Mouse (Mus musculus): Measurements from ENCODE around the gene Simc1. TPM values are rescaled to one million over a fixed set of nuclear protein-coding genes. Genes with fewer than 3 reads are reported as not detected.
A peak's percentile ranks its signal among the peaks of the same experiment; 100 is the strongest.

Simc1 gene
- polyA plus RNA-seq, 1 experiment: 3.2 TPM

DNA sequence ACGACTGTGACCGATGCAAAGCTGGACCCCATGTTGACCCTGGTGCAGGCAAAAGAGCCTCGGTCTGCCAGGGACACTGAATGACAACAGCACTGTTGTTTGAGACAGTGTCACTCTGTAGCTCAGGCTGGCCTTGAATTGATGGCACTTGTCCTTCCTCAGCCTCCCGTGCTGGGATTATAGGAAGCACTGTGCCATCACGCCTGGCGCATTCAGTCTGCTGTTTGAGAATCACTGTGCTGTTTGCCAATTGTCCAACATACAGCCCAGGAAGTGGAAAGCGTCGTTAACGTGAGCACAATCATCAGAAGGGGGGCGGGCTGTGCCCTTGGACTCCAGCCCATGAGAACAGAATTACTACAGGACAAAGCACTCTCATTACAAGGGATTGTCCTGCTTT, 78.5 kb downstream of the Simc1 start:
- Histone ChIP-seq H3K4me1 (ENCODE audit: control insufficient read depth, insufficient read depth, low read length) (peaks cover 3% of the 10 kb centered on the region), H3K4me3 (replicated peaks; ENCODE audit: control insufficient read depth, low read depth, low read length) (no peak overlapping the region), H3K27ac (ENCODE audit: control insufficient read depth, insufficient read depth, low read depth, low read length, poor library complexity) (no peak overlapping the region)
- 78% methylated on average over 10 of the region's 10 CpGs for whole genome bisulfite sequencing
- TF ChIP-seq POLR2A (IDR thresholded peaks at IDR 0.05; ENCODE audit: borderline replicate concordance, control insufficient read depth, low read depth, low read length) (no peak), CTCF (IDR thresholded peaks at IDR 0.05; ENCODE audit: control insufficient read depth, insufficient read depth, low read length) (no peak)

DNA sequence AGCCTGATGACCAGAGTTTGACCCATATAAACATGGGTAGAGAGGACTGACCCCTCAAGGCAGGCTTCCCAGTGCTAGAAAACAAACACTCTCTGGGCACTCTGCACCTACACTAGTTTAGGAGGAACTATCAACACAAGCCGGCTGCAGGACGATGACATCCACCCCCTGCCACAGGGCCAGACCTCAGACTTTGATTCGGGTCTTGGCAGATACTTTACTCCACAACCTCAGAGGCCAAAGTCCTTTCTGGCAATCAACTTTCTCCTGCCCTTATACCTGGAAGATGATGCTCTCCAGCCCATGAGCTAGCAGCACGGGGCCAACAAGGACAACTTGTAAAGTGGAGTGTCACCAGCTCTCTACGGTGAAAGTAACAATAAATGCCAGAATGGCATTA, 79.3 kb downstream of the Simc1 start:
- Histone ChIP-seq H3K27ac (ENCODE audit: control insufficient read depth, insufficient read depth, low read depth, low read length, poor library complexity) (no peak overlapping the region), H3K4me3 (replicated peaks; ENCODE audit: control insufficient read depth, low read depth, low read length) (no peak overlapping the region), H3K4me1 (ENCODE audit: control insufficient read depth, insufficient read depth, low read length) (peaks cover 2% of the 10 kb centered on the region; the same call in 1 of the 2 replicates)
- WGBS: 85% methylated on average over 5 of the region's 5 CpGs
- no peak for TF ChIP-seq CTCF (IDR thresholded peaks at IDR 0.05; ENCODE audit: control insufficient read depth, insufficient read depth, low read length)

DNA sequence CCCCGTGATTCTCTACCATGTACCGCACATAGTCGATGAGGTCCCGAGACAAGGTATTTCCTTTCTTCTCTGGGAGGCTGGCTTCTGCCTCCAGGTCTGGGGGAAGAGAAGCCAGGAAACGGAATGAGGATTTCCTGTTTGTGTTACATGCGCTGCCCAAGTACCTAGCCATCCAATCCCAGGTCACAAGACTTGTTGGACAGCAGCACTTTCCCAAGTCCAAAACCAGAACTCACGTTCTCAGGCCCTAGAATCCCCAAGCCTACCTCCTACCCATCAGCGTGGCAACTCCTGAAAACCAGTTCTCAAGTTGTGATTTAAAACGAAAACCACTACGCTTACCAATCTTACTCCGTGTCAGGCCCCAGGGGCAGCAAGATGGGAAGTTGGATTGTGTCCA, 82.3 kb downstream of the Simc1 start:
- Histone ChIP-seq H3K27ac (ENCODE audit: control insufficient read depth, insufficient read depth, low read depth, low read length, poor library complexity) (no peak overlapping the region), H3K4me3 (replicated peaks; ENCODE audit: control insufficient read depth, low read depth, low read length) (no peak overlapping the region), H3K4me1 (ENCODE audit: control insufficient read depth, insufficient read depth, low read length) (no peaks in the 10 kb centered on the region; the same call in 1 of the 2 replicates)
- 67% methylated on average over 11 of the region's 11 CpGs for WGBS
- no peak for TF ChIP-seq POLR2A (IDR thresholded peaks at IDR 0.05; ENCODE audit: borderline replicate concordance, control insufficient read depth, low read depth, low read length)

DNA sequence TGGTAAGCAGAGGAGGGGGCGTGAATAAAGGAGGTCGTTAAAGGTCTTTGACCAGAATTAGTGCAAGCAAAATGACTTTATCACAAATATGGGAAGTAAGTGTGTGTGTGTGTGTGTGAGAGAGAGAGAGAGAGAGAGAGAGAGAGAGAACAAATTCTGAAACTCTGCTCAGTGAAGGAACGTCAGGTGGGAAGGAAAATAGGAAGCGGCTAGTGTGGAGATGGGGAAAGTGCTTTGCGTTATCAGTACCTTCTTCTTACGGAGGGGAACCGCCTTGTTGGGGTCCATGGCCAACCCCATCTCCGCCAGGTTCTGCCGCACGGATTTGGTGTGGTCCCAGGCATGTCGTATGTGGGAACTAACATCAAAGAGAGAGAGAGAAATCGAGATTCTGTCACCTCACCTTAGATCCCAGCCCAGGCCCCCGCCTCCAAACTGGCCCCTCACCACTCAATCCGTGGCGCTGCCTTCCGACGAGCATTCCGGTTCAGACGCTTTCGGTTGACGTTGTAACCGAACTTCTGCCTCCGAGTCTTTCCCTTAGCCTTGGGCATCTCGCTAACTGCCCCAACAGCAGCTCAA, 85.9 kb downstream of the Simc1 start:
- TF ChIP-seq POLR2A (IDR thresholded peaks at IDR 0.05; ENCODE audit: borderline replicate concordance, control insufficient read depth, low read depth, low read length) (no peak), CTCF (IDR thresholded peaks at IDR 0.05; ENCODE audit: control insufficient read depth, insufficient read depth, low read length) (no peak)
- Histone ChIP-seq H3K27ac (ENCODE audit: control insufficient read depth, insufficient read depth, low read depth, low read length, poor library complexity) (peak overlapping the region; percentile 21; the same call in 1 of the 2 replicates), H3K4me1 (ENCODE audit: control insufficient read depth, insufficient read depth, low read length) (no peaks in the 10 kb centered on the region; the same call in 1 of the 2 replicates), H3K4me3 (replicated peaks; ENCODE audit: control insufficient read depth, low read depth, low read length) (peak overlapping the region; percentile 90)
- under 1% methylated on average over 24 of the region's 24 CpGs for WGBS

DNA sequence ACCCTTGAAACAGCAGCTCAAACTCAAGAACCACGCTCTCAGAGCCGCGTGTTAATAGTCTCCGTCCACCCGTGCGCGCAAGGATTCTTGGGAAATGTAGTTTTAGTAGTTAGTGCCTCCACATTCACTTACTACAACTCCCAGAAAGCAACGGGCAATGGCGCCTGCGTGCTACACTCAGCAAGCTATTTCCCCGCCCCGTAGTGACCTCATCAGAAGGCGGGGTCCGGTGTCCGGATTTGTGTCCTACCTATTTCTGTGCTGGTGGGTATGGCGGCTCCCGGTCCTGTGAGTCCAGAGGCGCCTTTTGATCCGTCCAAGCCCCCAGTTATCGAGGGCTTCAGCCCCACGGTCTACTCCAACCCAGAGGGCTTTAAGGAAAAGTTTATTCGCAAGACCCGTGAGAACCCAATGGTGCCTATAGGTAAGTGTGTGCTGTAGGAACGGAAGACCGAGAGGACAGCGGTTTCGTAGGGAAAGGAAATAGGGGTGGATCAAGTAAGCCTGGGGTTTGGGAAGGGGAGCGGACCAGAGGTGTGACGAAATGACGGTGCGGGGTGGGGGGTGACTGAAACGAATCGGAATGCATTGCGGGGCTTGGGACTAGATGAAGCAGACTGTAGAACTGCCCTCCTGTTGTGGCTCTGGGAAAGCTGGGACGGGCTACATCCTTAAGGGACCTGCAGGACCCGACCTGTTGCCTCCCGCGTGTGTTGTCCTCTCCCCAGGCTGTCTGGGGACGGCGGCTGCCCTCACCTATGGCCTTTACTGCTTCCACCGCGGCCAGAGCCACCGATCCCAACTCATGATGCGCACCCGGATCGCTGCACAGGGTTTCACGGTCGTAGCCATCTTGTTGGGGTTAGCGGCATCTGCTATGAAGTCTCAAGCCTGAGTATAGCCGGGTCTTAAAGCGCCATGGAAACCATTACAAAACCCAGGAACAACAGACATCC, 86.7 kb downstream of the Simc1 start, which contains the start of the genes Nop16 and Higd2a:
Nop16 (minus strand) TSS at position 95 of the 956 bp plus-strand sequence.
Higd2a (plus strand) TSS at position 212 of the 956 bp plus-strand sequence.
- Histone ChIP-seq H3K4me1 (ENCODE audit: control insufficient read depth, insufficient read depth, low read length) (no peaks in the 10 kb centered on the region; the same call in none of the 2 replicates), H3K4me3 (replicated peaks; ENCODE audit: control insufficient read depth, low read depth, low read length) (peak within 1 kb of the TSS; percentile 90), H3K27ac (ENCODE audit: control insufficient read depth, insufficient read depth, low read depth, low read length, poor library complexity) (peak within 1 kb of the TSS; percentile 61)
- TF ChIP-seq CTCF (IDR thresholded peaks at IDR 0.05; ENCODE audit: control insufficient read depth, insufficient read depth, low read length) (no peak), POLR2A (IDR thresholded peaks at IDR 0.05; ENCODE audit: borderline replicate concordance, control insufficient read depth, low read depth, low read length) (peak; percentile 40; the same call in 1 of the 2 replicates)
- WGBS: under 1% methylated on average over 51 of the region's 51 CpGs

DNA sequence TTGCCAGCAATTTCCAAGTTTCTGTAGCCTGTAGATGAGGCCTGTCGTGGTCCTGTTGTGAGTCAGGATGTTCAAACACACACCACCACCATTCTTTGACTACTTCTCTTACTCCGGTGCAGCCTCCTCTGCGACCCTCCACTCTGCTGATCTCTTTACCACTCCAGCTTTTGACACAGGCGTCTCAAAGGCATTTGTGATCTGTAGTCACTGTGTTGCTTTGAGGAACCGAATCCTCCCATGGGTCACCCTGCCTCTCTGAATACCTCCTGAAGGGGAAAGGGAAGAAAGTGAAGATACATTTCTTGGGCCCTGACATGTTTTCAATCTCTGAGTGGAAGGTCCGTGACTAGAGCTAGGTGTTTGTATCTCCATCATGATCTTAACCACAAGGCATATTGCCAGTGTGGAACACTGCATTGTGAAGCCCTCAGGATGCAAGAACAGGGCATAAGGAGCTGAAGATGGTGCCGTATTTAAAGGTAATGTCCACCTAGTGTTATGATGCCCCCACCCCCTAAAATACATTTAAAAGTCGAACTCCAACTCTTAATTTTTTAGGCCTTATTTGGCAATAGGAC, 88.3 kb downstream of the Simc1 start:
- 79% methylated on average over 8 of the region's 8 CpGs for WGBS
- no peak for TF ChIP-seq CTCF (IDR thresholded peaks at IDR 0.05; ENCODE audit: control insufficient read depth, insufficient read depth, low read length)
- no peak for TF ChIP-seq POLR2A (IDR thresholded peaks at IDR 0.05; ENCODE audit: borderline replicate concordance, control insufficient read depth, low read depth, low read length)
- H3K4me1 ChIP-seq (ENCODE audit: control insufficient read depth, insufficient read depth, low read length): no peaks in the 10 kb centered on the region; the same call in none of the 2 replicates
- no peak overlapping the region for H3K27ac ChIP-seq (ENCODE audit: control insufficient read depth, insufficient read depth, low read depth, low read length, poor library complexity)
- no peak overlapping the region for H3K4me3 ChIP-seq (replicated peaks; ENCODE audit: control insufficient read depth, low read depth, low read length)

DNA sequence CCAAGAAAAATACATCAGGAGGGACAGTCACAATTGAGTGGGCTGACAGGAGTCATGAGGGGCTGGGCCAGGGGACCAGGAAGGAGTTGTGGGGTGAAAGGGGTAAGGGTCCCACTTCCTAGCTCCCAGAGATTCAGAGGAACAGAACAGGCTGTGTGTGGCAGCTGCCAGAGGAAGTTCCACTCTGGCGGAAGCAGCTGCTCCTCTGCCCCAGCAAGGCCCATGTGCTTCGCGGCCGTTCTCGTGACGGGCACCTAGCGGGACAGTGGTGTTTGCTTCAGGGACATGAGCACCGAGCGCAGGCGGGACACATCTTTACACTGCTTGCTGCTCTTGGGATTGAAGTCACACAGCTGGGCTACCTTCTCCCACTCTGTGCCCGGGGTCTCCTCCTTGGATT, 90.0 kb downstream of the Simc1 start:
- no peak for TF ChIP-seq POLR2A (IDR thresholded peaks at IDR 0.05; ENCODE audit: borderline replicate concordance, control insufficient read depth, low read depth, low read length)
- no peak for TF ChIP-seq CTCF (IDR thresholded peaks at IDR 0.05; ENCODE audit: control insufficient read depth, insufficient read depth, low read length)
- H3K27ac ChIP-seq (ENCODE audit: control insufficient read depth, insufficient read depth, low read depth, low read length, poor library complexity): no peak overlapping the region
- 81% methylated on average over 11 of the region's 11 CpGs for WGBS
- no peak overlapping the region for H3K4me3 ChIP-seq (replicated peaks; ENCODE audit: control insufficient read depth, low read depth, low read length)
- H3K4me1 ChIP-seq (ENCODE audit: control insufficient read depth, insufficient read depth, low read length): no peaks in the 10 kb centered on the region; the same call in none of the 2 replicates

DNA sequence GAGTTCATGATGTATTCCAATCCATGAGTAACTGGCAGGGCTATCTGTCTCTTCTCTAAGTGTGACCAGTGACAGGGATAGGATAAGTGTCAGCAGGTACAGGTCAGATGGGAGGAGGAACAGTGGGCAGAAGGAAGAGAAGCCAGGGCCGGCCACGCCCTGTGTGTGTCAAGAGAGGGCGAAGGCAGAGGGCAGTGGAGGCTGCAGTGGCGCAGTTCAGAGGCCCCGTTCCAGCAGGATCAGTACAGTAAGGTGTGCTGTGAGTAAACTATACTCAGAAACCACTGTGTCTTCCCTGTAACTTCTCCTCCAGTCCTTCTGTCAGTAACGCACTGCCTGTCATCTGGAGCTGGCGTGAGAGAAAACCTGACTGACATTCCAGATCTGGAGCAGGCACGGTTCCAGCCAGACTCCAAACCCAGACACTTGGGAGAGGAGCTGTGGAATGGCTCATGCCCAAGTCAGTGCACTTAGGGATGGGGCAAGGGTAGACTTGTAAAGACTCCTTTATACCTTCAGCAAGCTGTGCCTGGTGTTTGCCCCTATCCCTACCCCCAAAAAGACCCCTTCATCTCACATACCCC, 92.6 kb downstream of the Simc1 start:
- Histone ChIP-seq H3K4me1 (ENCODE audit: control insufficient read depth, insufficient read depth, low read length) (no peaks in the 10 kb centered on the region; the same call in 1 of the 2 replicates), H3K27ac (ENCODE audit: control insufficient read depth, insufficient read depth, low read depth, low read length, poor library complexity) (no peak overlapping the region), H3K4me3 (replicated peaks; ENCODE audit: control insufficient read depth, low read depth, low read length) (no peak overlapping the region)
- 78% methylated on average over 8 of the region's 8 CpGs for WGBS
- TF ChIP-seq CTCF (IDR thresholded peaks at IDR 0.05; ENCODE audit: control insufficient read depth, insufficient read depth, low read length): no peak
- TF ChIP-seq POLR2A (IDR thresholded peaks at IDR 0.05; ENCODE audit: borderline replicate concordance, control insufficient read depth, low read depth, low read length): no peak

All from bone marrow, adult 2 months (tissue).